Mouse (Mus musculus): ENCODE measurements around the gene Sgpp1. TPM values are rescaled to one million over a fixed set of nuclear protein-coding genes. Genes with fewer than 3 reads are reported as not detected.

Sgpp1 gene
- polyA plus RNA-seq, 1 experiment, result 9.6 TPM

- H3K4me1 ChIP-seq (ENCODE audit: control insufficient read depth, insufficient read depth, low read length), result no peaks in the 10 kb centered on the region; the same call in 1 of the 2 replicates
- 90% methylated on average over 4 of the region's 4 CpGs for WGBS
- H3K27ac ChIP-seq (ENCODE audit: control insufficient read depth, insufficient read depth, low read depth, low read length, poor library complexity), result no peak overlapping the region
- TF ChIP-seq POLR2A (IDR thresholded peaks at IDR 0.05; ENCODE audit: borderline replicate concordance, control insufficient read depth, low read depth, low read length), result no peak
- no peak for TF ChIP-seq CTCF (IDR thresholded peaks at IDR 0.05; ENCODE audit: control insufficient read depth, insufficient read depth, low read length)
- no peak overlapping the region for H3K4me3 ChIP-seq (replicated peaks; ENCODE audit: control insufficient read depth, low read depth, low read length)
Measured at GRCm38 (mm10) chr12:75672630-75673029, 62.9 kb downstream of the Sgpp1 start.

GRCm38 (mm10) chr12:75671759-75672315 is 63.7 kb downstream of the Sgpp1 start:
- no peak overlapping the region for H3K27ac ChIP-seq (ENCODE audit: control insufficient read depth, insufficient read depth, low read depth, low read length, poor library complexity)
- TF ChIP-seq POLR2A (IDR thresholded peaks at IDR 0.05; ENCODE audit: borderline replicate concordance, control insufficient read depth, low read depth, low read length), result no peak
- no peak for TF ChIP-seq CTCF (IDR thresholded peaks at IDR 0.05; ENCODE audit: control insufficient read depth, insufficient read depth, low read length)
- no peaks in the 10 kb centered on the region; the same call in 1 of the 2 replicates for H3K4me1 ChIP-seq (ENCODE audit: control insufficient read depth, insufficient read depth, low read length)
- 58% methylated on average over 3 of the region's 3 CpGs for WGBS
- no peak overlapping the region for H3K4me3 ChIP-seq (replicated peaks; ENCODE audit: control insufficient read depth, low read depth, low read length)

GRCm38 (mm10) chr12:75670611-75671010 is 64.9 kb downstream of the Sgpp1 start:
- Histone ChIP-seq H3K27ac (ENCODE audit: control insufficient read depth, insufficient read depth, low read depth, low read length, poor library complexity) (no peak overlapping the region), H3K4me1 (ENCODE audit: control insufficient read depth, insufficient read depth, low read length) (no peaks in the 10 kb centered on the region; the same call in 1 of the 2 replicates), H3K4me3 (replicated peaks; ENCODE audit: control insufficient read depth, low read depth, low read length) (peak overlapping the region; percentile 29)
- 86% methylated on average over 6 of the region's 6 CpGs for WGBS
- no peak for TF ChIP-seq CTCF (IDR thresholded peaks at IDR 0.05; ENCODE audit: control insufficient read depth, insufficient read depth, low read length)
- no peak for TF ChIP-seq POLR2A (IDR thresholded peaks at IDR 0.05; ENCODE audit: borderline replicate concordance, control insufficient read depth, low read depth, low read length)

- WGBS, result under 1% methylated on average over 55 of the region's 55 CpGs
- TF ChIP-seq CTCF (IDR thresholded peaks at IDR 0.05; ENCODE audit: control insufficient read depth, insufficient read depth, low read length) (peak; percentile 35; the same call in 1 of the 2 replicates), POLR2A (IDR thresholded peaks at IDR 0.05; ENCODE audit: borderline replicate concordance, control insufficient read depth, low read depth, low read length) (peak; percentile 92)
- Histone ChIP-seq H3K4me1 (ENCODE audit: control insufficient read depth, insufficient read depth, low read length) (no peaks in the 10 kb centered on the region; the same call in 1 of the 2 replicates), H3K4me3 (replicated peaks; ENCODE audit: control insufficient read depth, low read depth, low read length) (peak within 1 kb of the TSS; percentile 87), H3K27ac (ENCODE audit: control insufficient read depth, insufficient read depth, low read depth, low read length, poor library complexity) (peak within 1 kb of the TSS; percentile 87)
Measured at GRCm38 (mm10) chr12:75669258-75670106, 66.0 kb downstream of the Sgpp1 start, which contains the start of gene Wdr89. Wdr89 (minus strand) TSS chr12:75669537.

GRCm38 (mm10) chr12:75668916-75669257 is 66.6 kb downstream of the Sgpp1 start:
- Histone ChIP-seq H3K4me1 (ENCODE audit: control insufficient read depth, insufficient read depth, low read length) (no peaks in the 10 kb centered on the region; the same call in 1 of the 2 replicates), H3K27ac (ENCODE audit: control insufficient read depth, insufficient read depth, low read depth, low read length, poor library complexity) (peak overlapping the region; percentile 55), H3K4me3 (replicated peaks; ENCODE audit: control insufficient read depth, low read depth, low read length) (peak overlapping the region; percentile 78)
- under 1% methylated on average over 9 of the region's 9 CpGs for WGBS
- TF ChIP-seq POLR2A (IDR thresholded peaks at IDR 0.05; ENCODE audit: borderline replicate concordance, control insufficient read depth, low read depth, low read length) (no peak), CTCF (IDR thresholded peaks at IDR 0.05; ENCODE audit: control insufficient read depth, insufficient read depth, low read length) (no peak)

GRCm38 (mm10) chr12:75668221-75668620 is 67.3 kb downstream of the Sgpp1 start:
- 64% methylated on average over 2 of the region's 2 CpGs for WGBS
- TF ChIP-seq CTCF (IDR thresholded peaks at IDR 0.05; ENCODE audit: control insufficient read depth, insufficient read depth, low read length) (no peak), POLR2A (IDR thresholded peaks at IDR 0.05; ENCODE audit: borderline replicate concordance, control insufficient read depth, low read depth, low read length) (no peak)
- no peak overlapping the region for H3K4me3 ChIP-seq (replicated peaks; ENCODE audit: control insufficient read depth, low read depth, low read length)
- no peak overlapping the region for H3K27ac ChIP-seq (ENCODE audit: control insufficient read depth, insufficient read depth, low read depth, low read length, poor library complexity)
- no peaks in the 10 kb centered on the region; the same call in 1 of the 2 replicates for H3K4me1 ChIP-seq (ENCODE audit: control insufficient read depth, insufficient read depth, low read length)

GRCm38 (mm10) chr12:75666939-75667338 is 68.6 kb downstream of the Sgpp1 start:
- Histone ChIP-seq H3K27ac (ENCODE audit: control insufficient read depth, insufficient read depth, low read depth, low read length, poor library complexity) (no peak overlapping the region), H3K4me3 (replicated peaks; ENCODE audit: control insufficient read depth, low read depth, low read length) (no peak overlapping the region), H3K4me1 (ENCODE audit: control insufficient read depth, insufficient read depth, low read length) (no peaks in the 10 kb centered on the region; the same call in 1 of the 2 replicates)
- no peak for TF ChIP-seq POLR2A (IDR thresholded peaks at IDR 0.05; ENCODE audit: borderline replicate concordance, control insufficient read depth, low read depth, low read length)
- TF ChIP-seq CTCF (IDR thresholded peaks at IDR 0.05; ENCODE audit: control insufficient read depth, insufficient read depth, low read length), result no peak

GRCm38 (mm10) chr12:75664516-75664810 is 71.1 kb downstream of the Sgpp1 start:
- TF ChIP-seq POLR2A (IDR thresholded peaks at IDR 0.05; ENCODE audit: borderline replicate concordance, control insufficient read depth, low read depth, low read length) (no peak), CTCF (IDR thresholded peaks at IDR 0.05; ENCODE audit: control insufficient read depth, insufficient read depth, low read length) (no peak)
- Histone ChIP-seq H3K27ac (ENCODE audit: control insufficient read depth, insufficient read depth, low read depth, low read length, poor library complexity) (no peak overlapping the region), H3K4me1 (ENCODE audit: control insufficient read depth, insufficient read depth, low read length) (no peaks in the 10 kb centered on the region), H3K4me3 (replicated peaks; ENCODE audit: control insufficient read depth, low read depth, low read length) (no peak overlapping the region)
- WGBS, result 81% methylated on average over 6 of the region's 6 CpGs

Other genes with a start within 250 kb of the Sgpp1 start
- gene Ppp2r5e, start 139.5 kb downstream of the Sgpp1 start, polyA plus RNA-seq (2011; ENCODE audit: insufficient read depth, insufficient read length, low replicate concordance, missing spikeins), result 16.9 and 17.0 TPM in 2 replicates
- gene Wdr89, start 66.2 kb downstream of the Sgpp1 start, polyA plus RNA-seq (2011; ENCODE audit: insufficient read depth, insufficient read length, low replicate concordance, missing spikeins), result 49.9 and 67.4 TPM in 2 replicates
- gene Syne2, start 82.4 kb upstream of the Sgpp1 start, polyA plus RNA-seq (2011; ENCODE audit: insufficient read depth, insufficient read length, low replicate concordance, missing spikeins), result 4.8 and 12.5 TPM in 2 replicates